Mouse (Mus musculus) bone marrow, adult 2 months (tissue): Measurements from ENCODE around the gene Tacc2.

ENCODE experiments used
- CTCF ChIP-seq: fragments of 200-500 bp; IDR thresholded peaks from 2 replicates; pipeline ENCODE4 v1.5.1; 2011; ENCODE audit warnings: low read length, control low read depth; ENCODE audit not compliant: control insufficient read depth, insufficient read depth
- POLR2A ChIP-seq: fragments of 200-500 bp; IDR thresholded peaks from 2 replicates; pipeline ENCODE4 v1.6.1; 2011; ENCODE audit warnings: low read depth, mild to moderate bottlenecking, control low read depth, low read length, borderline replicate concordance; ENCODE audit not compliant: control insufficient read depth

GRCm38 (mm10) chr7:130635212-130635611, 58.0 kb downstream of the Tacc2 start:
- TF ChIP-seq CTCF (no peak), POLR2A (no peak)
